Mouse (Mus musculus) forebrain, embryonic 13.5 days (tissue): ENCODE measurements at regions not wholly inside any gene's neighbourhood (a gene's known extent, or its start where the extent isn't known, plus 50 kb on each side); places are given as distances from the start of the nearest gene placed in this dataset.

Experiments used
- ATAC-seq: fragments of 200-750 bp; cut with Nextera tagmentation; 2 replicates; pipeline ENCODE4 v1.8.0; 2017
- H3K27ac ChIP-seq: fragments of 300-500 bp; sonication (generic); 2 replicates; pipeline ENCODE4 v1.5.1; 2015; ENCODE audit warnings: inconsistent platforms, mild to moderate bottlenecking, moderate library complexity
- H3K27me3 ChIP-seq: fragments of 300-500 bp; sonication (generic); 2 replicates; pipeline ENCODE4 v1.6.1; 2015; ENCODE audit warnings: mild to moderate bottlenecking, inconsistent platforms
- H3K36me3 ChIP-seq: fragments of 300-500 bp; sonication (generic); 2 replicates; pipeline ENCODE4 v1.6.1; 2015; ENCODE audit warnings: mild to moderate bottlenecking, inconsistent platforms; ENCODE audit not compliant: poor library complexity, severe bottlenecking
- H3K4me1 ChIP-seq: fragments of 300-500 bp; sonication (generic); 2 replicates; pipeline ENCODE4 v1.6.1; 2015; ENCODE audit warnings: inconsistent platforms
- H3K4me2 ChIP-seq: fragments of 300-500 bp; sonication (generic); 2 replicates; pipeline ENCODE4 v1.6.1; 2015; ENCODE audit warnings: inconsistent platforms, mild to moderate bottlenecking, moderate library complexity
- H3K4me3 ChIP-seq: fragments of 300-500 bp; sonication (generic); 2 replicates; pipeline ENCODE4 v1.5.1; 2015; ENCODE audit warnings: mild to moderate bottlenecking, inconsistent platforms
- H3K9ac ChIP-seq: fragments of 300-500 bp; sonication (generic); 2 replicates; pipeline ENCODE4 v1.6.1; 2015; ENCODE audit warnings: mild to moderate bottlenecking, inconsistent platforms
- H3K9me3 ChIP-seq: fragments of 300-500 bp; sonication (generic); replicated peaks from 2 replicates; pipeline ENCODE4 v1.6.1; 2016; ENCODE audit warnings: inconsistent platforms
- WGBS: fragments of 180-500 bp; shearing (Covaris S2); methylation state at CpG from one replicate; pipeline ENCODE4 v1.1.7; 2015; 5-methylcytosine and 5-hydroxymethylcytosine counted together

DNA sequence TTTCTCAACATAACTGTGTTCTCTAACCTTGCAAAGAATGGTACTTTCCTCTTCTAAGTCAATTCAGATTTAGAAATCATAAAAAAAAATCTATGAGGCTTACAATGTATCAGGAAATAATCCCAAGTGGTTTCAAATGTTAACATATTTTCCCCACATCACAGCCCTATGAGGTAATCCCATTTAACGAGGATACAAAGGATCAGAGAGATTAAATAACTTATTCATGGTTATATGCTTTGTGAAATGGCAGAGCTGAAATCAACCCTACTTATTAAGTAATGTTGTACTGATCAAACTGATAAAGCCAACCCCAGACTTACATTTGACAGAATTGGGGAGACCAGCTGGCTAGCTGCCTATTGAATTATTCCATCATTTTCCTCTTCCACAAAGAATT, 614.4 kb downstream of the Ntrk3 start:
- no peak overlapping the region for H3K27ac ChIP-seq
- H3K4me2 ChIP-seq: no peak overlapping the region
- no peaks in the 10 kb centered on the region for H3K36me3 ChIP-seq
- no peak overlapping the region for H3K9ac ChIP-seq
- H3K4me1 ChIP-seq: no peaks in the 10 kb centered on the region
- no peaks in the 10 kb centered on the region for H3K27me3 ChIP-seq
- H3K9me3 ChIP-seq: no peaks in the 10 kb centered on the region
- H3K4me3 ChIP-seq: no peak overlapping the region
- no peak for ATAC-seq
- 74% methylated on average over 1 of the region's 1 CpGs for WGBS

DNA sequence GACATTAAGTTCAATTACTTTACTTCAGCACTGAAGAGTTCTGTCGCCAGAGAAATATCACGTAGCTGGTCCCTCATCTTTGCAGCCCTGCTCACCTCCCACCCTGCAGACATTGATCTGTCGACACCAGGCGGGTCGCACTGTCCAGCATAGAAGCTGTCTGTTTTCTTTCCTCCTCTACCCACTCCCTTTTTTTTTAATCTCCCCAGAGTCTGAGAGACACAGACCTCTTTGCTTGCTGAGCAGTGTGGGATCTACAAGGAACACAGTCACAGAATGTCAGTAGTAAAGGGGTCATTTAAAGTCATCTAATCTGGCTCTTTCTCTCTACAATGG, 616.7 kb downstream of the Ntrk3 start:
- H3K27ac ChIP-seq: no peak overlapping the region
- no peak overlapping the region for H3K4me3 ChIP-seq
- ATAC-seq: no peak
- no peaks in the 10 kb centered on the region for H3K36me3 ChIP-seq
- no peak overlapping the region for H3K4me2 ChIP-seq
- no peak overlapping the region for H3K9ac ChIP-seq
- H3K27me3 ChIP-seq: no peaks in the 10 kb centered on the region
- no peaks in the 10 kb centered on the region for H3K9me3 ChIP-seq
- no peaks in the 10 kb centered on the region for H3K4me1 ChIP-seq
- WGBS: 91% methylated on average over 5 of the region's 5 CpGs

DNA sequence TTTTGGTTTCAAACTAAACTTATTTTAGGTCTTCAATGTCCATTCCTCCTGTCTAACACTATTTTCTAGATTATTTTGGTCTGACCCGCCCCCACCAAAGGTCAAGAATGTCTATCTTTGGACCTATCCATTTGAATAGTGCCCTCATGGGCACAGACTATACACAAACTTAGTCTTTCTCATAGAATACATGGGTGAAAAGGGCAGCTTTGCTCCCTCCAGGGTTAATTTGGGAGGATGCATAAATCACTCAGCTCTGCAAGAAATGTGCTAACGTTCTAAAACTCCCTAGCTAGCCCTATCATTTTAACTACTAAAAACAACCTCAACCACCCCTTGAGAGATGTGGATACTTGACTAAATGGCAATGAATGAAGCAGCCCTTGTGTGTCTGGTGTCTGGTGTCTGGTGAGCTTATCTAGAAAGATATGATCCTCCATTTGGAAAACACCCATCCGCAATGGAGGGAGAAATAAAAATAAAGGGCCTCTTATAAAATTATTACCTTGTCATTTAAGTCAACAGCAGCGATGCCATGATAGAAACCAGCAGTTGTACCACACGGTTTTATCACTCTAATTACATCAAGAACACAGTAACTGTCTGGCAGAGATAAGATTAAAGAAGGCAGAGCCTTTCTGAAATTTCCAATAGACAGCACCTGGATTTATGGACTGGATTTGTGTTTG, 617.2 kb downstream of the Ntrk3 start:
- Histone ChIP-seq H3K9me3 (no peaks in the 10 kb centered on the region), H3K9ac (no peak overlapping the region), H3K4me2 (no peak overlapping the region), H3K27me3 (no peaks in the 10 kb centered on the region), H3K27ac (no peak overlapping the region), H3K4me1 (no peaks in the 10 kb centered on the region), H3K36me3 (no peaks in the 10 kb centered on the region), H3K4me3 (no peak overlapping the region)
- ATAC-seq: no peak
- 84% methylated on average over 5 of the region's 5 CpGs for WGBS

- Histone ChIP-seq H3K36me3 (no peaks in the 10 kb centered on the region), H3K27me3 (no peaks in the 10 kb centered on the region), H3K4me1 (no peaks in the 10 kb centered on the region), H3K9ac (no peak overlapping the region), H3K4me2 (no peak overlapping the region), H3K4me3 (no peak overlapping the region), H3K9me3 (no peaks in the 10 kb centered on the region), H3K27ac (no peak overlapping the region)
- no peak for ATAC-seq
- 84% methylated on average over 1 of the region's 1 CpGs for WGBS
Observed at GRCm38 (mm10) chr7:78119809-78120208, 618.0 kb downstream of the Ntrk3 start.

DNA sequence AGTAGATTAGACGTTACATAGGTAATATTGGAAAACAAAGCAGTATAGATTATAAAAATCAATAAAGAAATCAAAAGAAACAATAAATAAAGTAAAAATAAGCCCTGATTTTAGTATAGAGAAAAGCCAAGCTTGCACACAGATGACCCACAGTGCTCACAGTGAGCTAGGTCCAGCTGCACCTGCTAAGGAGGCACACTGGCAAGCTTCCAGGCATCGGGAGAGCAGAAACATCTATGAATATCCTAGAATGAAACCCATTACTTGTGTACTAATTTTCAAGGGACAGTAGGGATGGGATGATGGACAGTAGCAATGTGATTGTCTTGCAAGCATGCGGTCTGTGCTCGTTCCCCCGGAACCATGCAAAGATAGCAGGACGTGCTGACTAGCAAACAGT, 626.5 kb downstream of the Ntrk3 start:
- no peak overlapping the region for H3K9ac ChIP-seq

GRCm38 (mm10) chr7:78103536-78104279, 634.1 kb downstream of the Ntrk3 start:
- no peaks in the 10 kb centered on the region for H3K9me3 ChIP-seq
- no peak for ATAC-seq
- no peaks in the 10 kb centered on the region for H3K4me1 ChIP-seq
- H3K4me2 ChIP-seq: no peak overlapping the region
- H3K9ac ChIP-seq: no peak overlapping the region
- no peak overlapping the region for H3K27ac ChIP-seq
- no peaks in the 10 kb centered on the region for H3K36me3 ChIP-seq
- H3K27me3 ChIP-seq: no peaks in the 10 kb centered on the region
- 71% methylated on average over 2 of the region's 2 CpGs for WGBS
- no peak overlapping the region for H3K4me3 ChIP-seq

More for the DNA sequence above, 626.5 kb downstream of the Ntrk3 start:
- Histone ChIP-seq H3K27ac (no peak overlapping the region), H3K9me3 (no peaks in the 10 kb centered on the region), H3K4me3 (no peak overlapping the region), H3K27me3 (no peaks in the 10 kb centered on the region), H3K4me2 (no peak overlapping the region), H3K36me3 (no peaks in the 10 kb centered on the region), H3K4me1 (no peaks in the 10 kb centered on the region)
- WGBS: 93% methylated on average over 6 of the region's 6 CpGs
- no peak for ATAC-seq

DNA sequence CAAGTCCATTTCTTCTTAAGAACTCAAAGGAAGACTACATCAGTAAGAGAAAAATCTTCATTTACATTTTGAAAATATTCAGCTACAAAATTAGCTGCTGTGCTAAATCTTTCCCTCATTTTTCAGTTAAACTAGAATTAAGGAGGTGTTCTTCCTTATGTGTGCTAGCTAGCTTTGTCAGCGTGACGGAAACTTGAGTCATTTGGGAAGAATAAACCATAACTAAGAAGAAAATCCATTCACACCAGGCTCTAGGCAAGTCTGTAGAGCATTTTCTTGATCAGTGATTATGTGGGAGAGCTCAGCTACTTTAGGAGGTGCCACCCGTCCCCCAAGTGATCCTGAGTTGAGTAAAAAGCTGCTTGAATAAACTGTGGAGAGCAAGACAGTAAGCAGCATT, 635.4 kb downstream of the Ntrk3 start:
- no peaks in the 10 kb centered on the region for H3K36me3 ChIP-seq
- H3K4me1 ChIP-seq: no peaks in the 10 kb centered on the region
- no peak overlapping the region for H3K9ac ChIP-seq
- H3K9me3 ChIP-seq: no peaks in the 10 kb centered on the region
- WGBS: 93% methylated on average over 3 of the region's 3 CpGs
- H3K27me3 ChIP-seq: no peaks in the 10 kb centered on the region
- no peak overlapping the region for H3K4me2 ChIP-seq
- H3K4me3 ChIP-seq: no peak overlapping the region
- no peak overlapping the region for H3K27ac ChIP-seq
- ATAC-seq: no peak

- WGBS: 57% methylated on average over 4 of the region's 4 CpGs
- H3K27ac ChIP-seq: peak overlapping the region; percentile 4; the same call in 1 of the 2 replicates
- peaks cover 8% of the 10 kb centered on the region for H3K4me1 ChIP-seq
- H3K27me3 ChIP-seq: no peaks in the 10 kb centered on the region
- H3K9me3 ChIP-seq: no peaks in the 10 kb centered on the region
- H3K9ac ChIP-seq: no peak overlapping the region
- H3K36me3 ChIP-seq: no peaks in the 10 kb centered on the region
- H3K4me3 ChIP-seq: no peak overlapping the region
- peak; percentile 16 for ATAC-seq
- H3K4me2 ChIP-seq: no peak overlapping the region
Observed at GRCm38 (mm10) chr7:78086566-78087008, 651.2 kb downstream of the Ntrk3 start.

- ATAC-seq: peak; percentile 73
- H3K36me3 ChIP-seq: no peaks in the 10 kb centered on the region
- H3K9me3 ChIP-seq: no peaks in the 10 kb centered on the region
- peaks cover 8% of the 10 kb centered on the region for H3K4me1 ChIP-seq
- H3K27me3 ChIP-seq: no peaks in the 10 kb centered on the region
- no peak overlapping the region for H3K4me3 ChIP-seq
- 51% methylated on average over 11 of the region's 11 CpGs for WGBS
- no peak overlapping the region for H3K9ac ChIP-seq
- peak overlapping the region; percentile 4; the same call in 1 of the 2 replicates for H3K27ac ChIP-seq
- no peak overlapping the region for H3K4me2 ChIP-seq
Observed at GRCm38 (mm10) chr7:78085783-78086565, 651.8 kb downstream of the Ntrk3 start.

DNA sequence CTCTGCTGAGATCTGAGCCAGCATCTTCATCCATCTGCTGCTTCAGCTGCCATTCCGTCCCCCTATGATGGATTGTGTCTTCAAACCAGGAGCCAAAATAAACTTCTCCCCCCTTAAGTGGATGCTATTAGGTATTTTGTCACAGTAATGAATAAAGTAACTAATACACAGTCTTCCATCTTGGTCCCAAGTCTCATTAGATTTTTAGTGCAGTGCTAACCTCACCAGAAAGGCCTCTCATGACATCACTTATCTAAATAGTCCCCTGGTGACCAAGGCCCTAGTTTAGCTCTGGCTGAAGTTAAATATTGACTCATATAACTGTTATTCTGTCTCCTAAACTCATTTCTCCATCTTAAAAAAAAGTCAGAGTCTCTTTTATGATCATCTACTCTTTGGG, 658.1 kb downstream of the Ntrk3 start:
- Histone ChIP-seq H3K4me1 (no peaks in the 10 kb centered on the region), H3K27ac (no peak overlapping the region), H3K36me3 (no peaks in the 10 kb centered on the region), H3K9me3 (no peaks in the 10 kb centered on the region), H3K9ac (no peak overlapping the region), H3K4me2 (no peak overlapping the region), H3K4me3 (no peak overlapping the region), H3K27me3 (no peaks in the 10 kb centered on the region)
- no peak for ATAC-seq
- WGBS: 96% methylated on average over 1 of the region's 1 CpGs

- H3K4me1 ChIP-seq: no peaks in the 10 kb centered on the region
- H3K9ac ChIP-seq: no peak overlapping the region
- no peak for ATAC-seq
Observed at GRCm38 (mm10) chr7:78071131-78071530, 666.7 kb downstream of the Ntrk3 start.

DNA sequence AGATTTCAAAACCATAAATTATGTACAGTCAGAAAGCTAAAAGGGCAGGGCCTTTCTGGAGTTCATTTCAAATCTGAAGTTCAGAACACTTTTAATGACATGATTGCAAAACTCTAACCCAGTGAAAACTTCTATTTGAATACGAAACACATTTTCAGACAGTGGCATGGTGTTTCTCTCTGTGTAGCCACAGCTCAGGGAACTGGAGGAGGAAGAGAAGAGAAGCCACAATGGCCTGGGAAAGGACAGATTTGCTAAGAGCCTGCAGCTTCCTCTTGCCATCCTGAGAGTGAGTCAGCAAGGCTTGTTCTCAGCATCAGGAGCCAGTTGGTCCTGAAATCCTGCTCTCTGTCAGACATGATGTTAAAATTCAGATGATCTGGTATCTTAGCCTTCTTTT, 676.2 kb downstream of the Ntrk3 start:
- no peak for ATAC-seq
- no peaks in the 10 kb centered on the region for H3K4me1 ChIP-seq
- no peak overlapping the region for H3K4me3 ChIP-seq
- H3K36me3 ChIP-seq: no peaks in the 10 kb centered on the region
- H3K9me3 ChIP-seq: no peaks in the 10 kb centered on the region
- H3K4me2 ChIP-seq: no peak overlapping the region
- H3K27ac ChIP-seq: no peak overlapping the region
- WGBS: 84% methylated on average over 1 of the region's 1 CpGs
- no peak overlapping the region for H3K9ac ChIP-seq
- no peaks in the 10 kb centered on the region for H3K27me3 ChIP-seq

More at GRCm38 (mm10) chr7:78071131-78071530, 666.7 kb downstream of the Ntrk3 start:
- H3K27ac ChIP-seq: no peak overlapping the region
- no peaks in the 10 kb centered on the region for H3K36me3 ChIP-seq
- 80% methylated on average over 7 of the region's 7 CpGs for WGBS
- H3K9me3 ChIP-seq: no peaks in the 10 kb centered on the region
- no peak overlapping the region for H3K4me3 ChIP-seq
- no peaks in the 10 kb centered on the region for H3K27me3 ChIP-seq
- H3K4me2 ChIP-seq: no peak overlapping the region
